Mouse (Mus musculus): ENCODE measurements at regions not wholly inside any gene's neighbourhood (a gene's known extent, or its start where the extent isn't known, plus 50 kb on each side); places are given as distances from the start of the nearest gene placed in this dataset.

- TF ChIP-seq CTCF (IDR thresholded peaks at IDR 0.05): no peak
- TF ChIP-seq POLR2A (IDR thresholded peaks at IDR 0.05; ENCODE audit: insufficient read depth, low read depth, low read length): no peak
- no peak for TF ChIP-seq EP300 (IDR thresholded peaks at IDR 0.05; ENCODE audit: insufficient read depth, low read depth, low read length)
Measured at GRCm38 (mm10) chr2:103872277-103872636, 74.8 kb upstream of the Caprin1 start.

All from heart, adult 2 months (tissue).